8 mouse cellular contexts compared by ENCODE assay signal in the genomic region with DNA sequence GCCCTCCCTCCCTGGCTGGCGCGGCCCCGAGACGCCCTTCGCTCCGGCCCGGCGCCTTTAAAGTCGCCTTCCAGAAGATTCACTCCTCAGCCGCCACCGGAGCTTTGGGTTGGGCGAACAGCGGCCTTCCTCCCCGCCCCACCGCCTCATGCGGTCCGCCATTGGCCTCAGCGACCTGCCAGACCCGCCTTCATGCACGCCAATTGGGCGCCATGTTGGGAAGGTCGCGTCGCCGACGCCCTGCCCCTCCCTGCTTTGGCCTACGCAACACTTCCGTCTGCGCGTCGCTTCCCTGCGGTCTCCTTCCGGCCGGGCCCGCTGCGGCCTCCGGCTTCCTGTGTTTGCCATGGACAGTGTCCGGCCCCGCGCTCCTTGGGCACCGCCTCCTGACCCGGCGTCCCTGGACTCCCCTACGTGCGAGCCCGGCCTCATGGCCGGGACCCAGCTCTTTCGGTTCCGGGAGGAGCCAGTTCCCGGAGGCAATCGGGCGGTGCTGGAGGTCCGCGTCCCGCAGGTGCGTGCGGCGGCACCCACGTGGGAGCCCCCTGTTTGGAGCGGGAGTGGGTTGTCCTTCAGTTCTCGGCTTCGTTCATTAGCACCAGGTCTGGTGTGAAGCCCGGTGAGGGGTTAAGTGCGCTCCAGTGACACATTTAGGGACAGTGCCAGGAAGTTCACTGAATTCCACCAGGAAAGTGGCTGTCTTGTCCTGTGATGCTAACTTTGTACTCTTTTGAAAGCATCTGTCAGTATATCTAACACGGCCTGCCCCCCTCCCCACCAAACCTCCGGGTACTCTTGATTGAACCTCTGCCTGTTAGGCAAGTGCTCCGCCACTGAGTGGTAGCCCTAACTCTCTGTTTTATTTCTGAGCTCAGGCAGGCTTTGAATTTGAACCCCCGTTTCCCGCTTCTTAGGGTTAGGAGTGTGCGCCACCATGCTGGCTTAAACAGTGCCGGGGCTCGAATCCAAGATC. TPM values are rescaled to one million over a fixed set of nuclear protein-coding genes. Genes with fewer than 3 reads are reported as not detected.
DNase-seq lines count a peak whose midpoint lies in the region; ATAC-seq lines count a peak whose summit lies in the region.

Mettl23 (plus strand) TSS at position 18 of the 973 bp plus-strand sequence.
Jmjd6 (minus strand) TSS at position 189 of the 973 bp plus-strand sequence.

- peak; percentile 86 for ATAC-seq in inflammation-experienced regulatory T-cells, adult 6 months
- peak; percentile 85 for ATAC-seq in megakaryocyte-erythroid progenitor cell, adult 5-6 weeks (replicated peaks; ENCODE audit: low FRiP score, low TSS enrichment, poor library complexity, severe bottlenecking)

- DNase-seq in adrenal gland, adult (ENCODE audit: inconsistent age in 2 of 2, low spot score in 1 of 2), result peak; percentile 99
- peak; percentile 97 for DNase-seq in embryo, embryonic 10.5 days (ENCODE audit: low spot score)
- DNase-seq in gastrocnemius, postnatal 14 days, result peak; percentile 98
- DNase-seq in left cerebral cortex, postnatal 10 days (ENCODE audit: extremely low spot score in 1 of 2, low spot score in 2 of 2), result peak; percentile 96 to 98
- peak; percentile 98 for DNase-seq in right cerebral cortex, postnatal 25 days
- peak; percentile 96 to 99 for DNase-seq in urinary bladder, postnatal 4 days (ENCODE audit: low spot score in 2 of 2)

- intact Hi-C loops in gastrocnemius, postnatal 14 days (cut with DNase I; ENCODE audit: low total_unique reads), result no loop called here
- intact Hi-C loops in left cerebral cortex, postnatal 10 days (cut with DNase I), result no loop called here

RNA-seq across cellular contexts. Expression of gene Mettl23, which starts in this region (rescaled TPM):
- total RNA-seq in gastrocnemius, postnatal 14 days (2021), result 10 to 100 TPM; 24.1 to 24.7 TPM
- polyA plus RNA-seq in inflammation-experienced regulatory T-cells, adult 6 months (2017; shearing (Covaris generic)), result 100 to 1,000 TPM; 121 to 151 (median 145) TPM
- total RNA-seq in left cerebral cortex, postnatal 10 days (2021), result 10 to 100 TPM; 26.7 to 29.4 TPM
- total RNA-seq in megakaryocyte-erythroid progenitor cell, adult 5-6 weeks (2014; fragmentation: Nextera tagmentation), result 53.6 and 58.8 TPM in 2 replicates
- 47.2 and 48.2 TPM in 2 replicates for total RNA-seq in megakaryocyte-erythroid progenitor cell, adult 5-6 weeks (2017)

RNA-seq across cellular contexts. Expression of gene Jmjd6, which starts in this region (rescaled TPM):
- 10 to 100 TPM; 19.5 to 21.4 TPM for total RNA-seq in gastrocnemius, postnatal 14 days (2021)
- polyA plus RNA-seq in inflammation-experienced regulatory T-cells, adult 6 months (2017; shearing (Covaris generic)), result 10 to 100 TPM; 49.7 to 58.8 (median 53.6) TPM
- 10 to 100 TPM; 27.7 to 29.3 TPM for total RNA-seq in left cerebral cortex, postnatal 10 days (2021)
- total RNA-seq in megakaryocyte-erythroid progenitor cell, adult 5-6 weeks (2014; fragmentation: Nextera tagmentation), result 50.7 and 56.7 TPM in 2 replicates
- 43.5 and 49.5 TPM in 2 replicates for total RNA-seq in megakaryocyte-erythroid progenitor cell, adult 5-6 weeks (2017)

Comparison
In these comparisons a context has a peak if more than half of its experiments do, and no peak if none do; other contexts are left out.
1. Peak in every context shown above with its lines: DNase-seq and ATAC-seq.